Mouse (Mus musculus) ES-Bruce4 (cell line): ENCODE measurements around the gene Mlec.

Source experiments
- CTCF ChIP-seq: IDR thresholded peaks from one replicate; pipeline ENCODE4 v1.8.1; 2011; ENCODE audit warnings: low read depth, low read length
- POLR2A ChIP-seq: IDR thresholded peaks from one replicate; pipeline ENCODE4 v1.8.1; 2011; ENCODE audit warnings: low read length; ENCODE audit not compliant: insufficient read depth

GRCm38 (mm10) chr5:115139124-115139523 lies 18.9 kb downstream of the Mlec start:
- TF ChIP-seq CTCF (no peak), POLR2A (no peak)
